Mouse (Mus musculus) CD4-positive helper T cell, adult 2 months (primary cell): Measurements from ENCODE around the gene 4931429L15Rik.

Source experiments
- DNase-seq: peaks from one replicate; pipeline ENCODE4 v3.0.0-alpha.2; 2012; ENCODE audit warnings: low read depth, missing footprints, low spot score

4931429L15Rik gene

GRCm38 (mm10) chr9:46259111-46259510, 60.7 kb downstream of the 4931429L15Rik start:
- no peak for DNase-seq

DNA sequence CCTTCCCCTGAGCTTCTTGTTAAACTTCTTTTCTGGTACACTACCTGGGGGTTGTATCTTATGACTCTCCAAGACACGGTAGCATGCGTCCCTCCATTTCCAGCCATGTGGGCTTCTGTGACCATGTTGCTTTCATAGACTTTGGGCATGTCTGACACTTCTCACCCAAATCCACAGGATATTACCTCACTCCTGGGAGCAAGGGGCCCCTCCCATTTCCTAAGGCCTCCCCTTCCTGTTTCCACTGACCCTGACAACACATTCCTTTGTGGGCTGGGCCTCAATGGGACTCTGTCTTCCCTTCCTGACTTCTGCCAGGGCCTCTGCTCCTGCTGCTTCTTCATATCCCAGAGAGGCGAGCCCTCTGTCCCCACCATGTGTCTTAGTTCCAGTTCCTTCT, 62.2 kb downstream of the 4931429L15Rik start:
- no peak for DNase-seq

DNA sequence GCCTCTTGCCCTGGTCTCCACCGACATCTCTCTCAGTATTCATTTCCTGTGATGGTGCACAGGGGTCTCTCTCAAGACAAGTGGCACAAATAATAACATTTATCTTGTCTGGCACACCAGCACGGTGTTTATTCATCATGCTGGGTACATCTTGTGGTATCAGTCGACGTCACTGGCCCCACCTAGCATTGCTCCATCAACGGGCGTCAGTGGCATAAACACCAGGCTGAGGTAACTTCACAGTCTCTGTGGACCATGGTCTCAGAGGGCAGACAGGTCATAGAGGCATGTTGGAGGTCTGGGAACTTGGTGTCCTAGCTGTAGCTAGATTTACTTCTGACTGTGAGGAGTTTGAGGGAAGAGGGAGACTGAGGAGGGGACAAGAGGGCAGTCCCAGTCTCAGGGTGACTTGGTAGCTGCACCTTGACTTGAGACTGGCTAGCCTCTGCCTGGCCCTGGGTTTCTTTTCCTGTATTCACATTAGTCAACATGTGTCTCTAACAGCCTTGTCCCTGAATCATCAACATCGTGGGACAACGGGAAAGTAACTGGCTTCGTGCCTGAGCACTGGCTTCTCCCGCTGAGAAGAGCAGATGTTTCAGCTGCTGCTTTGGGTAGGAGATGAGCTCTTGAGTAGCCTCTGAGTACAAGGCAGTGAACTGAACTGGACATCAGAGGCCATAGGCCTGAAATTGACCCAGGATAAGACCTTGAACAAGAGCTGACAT, 63.0 kb downstream of the 4931429L15Rik start:
- no peak for DNase-seq

DNA sequence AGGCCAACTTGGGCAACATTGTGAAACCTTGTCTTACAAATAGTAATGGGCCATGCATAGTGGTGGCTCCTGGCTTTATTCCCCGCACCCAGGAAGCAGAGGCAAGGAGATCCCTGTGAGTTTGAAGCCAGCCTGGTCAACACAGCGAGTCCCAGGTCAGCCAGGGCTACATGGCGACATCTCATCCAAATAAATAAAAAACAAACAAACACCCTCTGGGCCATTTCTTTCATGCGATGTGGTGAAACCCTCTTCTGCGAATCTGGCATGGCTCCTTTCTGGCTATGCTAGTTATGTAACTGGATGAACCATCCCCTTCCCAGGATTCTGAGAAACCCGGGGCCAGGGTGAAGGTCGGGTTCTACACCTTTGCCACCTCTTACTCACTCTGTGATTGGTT, 63.6 kb downstream of the 4931429L15Rik start:
- DNase-seq: no peak
